Mouse (Mus musculus) heart, postnatal 0 days (tissue): ENCODE measurements around the gene Adcy1.

ENCODE experiments used
- CTCF ChIP-seq: IDR thresholded peaks from 2 replicates; pipeline ENCODE4 v1.5.1; 2016; ENCODE audit warnings: antibody characterized with exemption, control low read depth, low read depth
- EP300 ChIP-seq: IDR thresholded peaks from 2 replicates; pipeline ENCODE4 v1.6.1; 2016; ENCODE audit warnings: antibody characterized with exemption, low read depth

DNA sequence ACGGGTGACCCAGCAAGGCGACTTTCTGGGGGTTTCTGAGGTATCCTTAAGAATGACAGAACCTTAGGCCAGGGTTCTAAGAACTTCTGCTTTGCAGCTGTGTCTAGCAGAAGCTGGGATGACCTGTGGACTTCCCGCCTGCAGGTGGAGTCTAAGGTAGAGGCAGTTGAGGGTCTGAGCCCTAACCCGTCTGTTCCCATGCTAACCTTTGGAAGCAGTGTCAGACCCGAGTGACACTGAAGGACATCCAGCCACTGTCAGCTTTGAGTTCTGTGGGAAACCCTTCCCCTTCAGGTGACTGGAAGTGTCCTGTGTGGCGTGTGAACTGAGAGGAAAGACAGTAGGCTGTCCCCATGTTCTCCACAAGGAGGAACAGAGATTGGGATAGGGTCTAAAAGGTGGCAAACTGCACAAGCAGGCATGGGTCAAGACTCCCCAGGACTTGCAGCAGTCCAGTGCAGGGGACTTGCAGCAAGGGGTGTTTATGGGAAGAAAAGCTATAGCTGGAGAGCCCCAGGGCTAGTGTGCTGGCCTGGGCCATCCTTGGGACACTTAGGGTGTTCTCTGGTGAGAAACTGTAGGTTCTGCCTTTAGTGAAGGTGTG is 8.5 kb upstream of the Adcy1 start:
- no peak for TF ChIP-seq EP300
- TF ChIP-seq CTCF: no peak
